Mouse (Mus musculus): ENCODE data around the gene Mlc1. TPM values are rescaled to one million over a fixed set of nuclear protein-coding genes. Genes with fewer than 3 reads are reported as not detected.
A peak's percentile ranks its signal among the peaks of the same experiment; 100 is the strongest.

The Mlc1 gene
- total RNA-seq (2014; rRNA removed; ENCODE audit: low replicate concordance) (not detected in 2 replicates), polyA plus RNA-seq (2015; fragmentation: Nextera tagmentation; extraction: Ambion mirVana) (0.04 TPM in 1 of 2 replicates, not detected in the other)

- Histone ChIP-seq H3K4me3 (ENCODE audit: low read depth, low read length) (no peak within 1 kb of the TSS), H3K27me3 (ENCODE audit: control insufficient read depth, insufficient read depth, low read length) (no peaks in the 10 kb centered on the region), H3K9ac (replicated peaks; ENCODE audit: low read depth, low read length) (no peak within 1 kb of the TSS), H3K9me3 (replicated peaks; ENCODE audit: control insufficient read depth, low read length) (no peaks in the 10 kb centered on the region), H3K4me2 (ENCODE audit: low read depth, low read length) (no peak within 1 kb of the TSS), H3K4me1 (ENCODE audit: control insufficient read depth, insufficient read depth) (no peaks in the 10 kb centered on the region), H3K36me3 (replicated peaks; ENCODE audit: control insufficient read depth, insufficient read depth, low read length) (no peaks in the 10 kb centered on the region), H3K27ac (ENCODE audit: low read depth) (no peak within 1 kb of the TSS)
- DNase-seq (ENCODE audit: low spot score) (no peak), ATAC-seq (ENCODE audit: insufficient read depth, low read depth) (no peak)
- WGBS: 72% methylated on average over 10 of the region's 10 CpGs
- TF ChIP-seq EP300 (IDR thresholded peaks at IDR 0.05; ENCODE audit: low read depth) (no peak), CTCF (IDR thresholded peaks at IDR 0.05; ENCODE audit: low read depth) (no peak)
Observed at GRCm38 (mm10) chr15:88978281-88979137, at the start of gene Mlc1. Gene Mlc1, minus strand, starts transcription at chr15:88979007.

DNA sequence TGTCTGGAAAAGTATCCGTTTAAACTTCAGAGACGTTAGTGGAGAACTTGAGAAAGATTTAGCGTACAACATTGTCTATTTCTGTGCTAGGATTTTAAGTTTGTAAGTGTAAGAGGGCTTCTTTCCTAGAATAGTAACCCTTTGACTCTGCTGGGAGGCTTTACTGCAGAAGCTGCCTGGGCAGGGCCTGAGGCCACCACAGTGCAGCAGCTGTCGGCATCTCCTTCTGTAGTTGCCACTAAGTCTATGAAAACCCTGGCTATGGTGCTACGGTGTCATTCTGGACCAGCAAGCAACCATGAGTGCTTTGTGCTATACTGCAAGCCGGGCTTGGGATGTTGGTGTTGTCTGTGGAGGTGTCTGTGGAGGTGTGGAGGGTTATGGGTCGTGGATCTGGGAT is 41.7 kb upstream of the Mlc1 start:
- H3K27me3 ChIP-seq (ENCODE audit: control insufficient read depth, insufficient read depth, low read length): no peaks in the 10 kb centered on the region
- H3K4me3 ChIP-seq (ENCODE audit: low read depth, low read length): peak overlapping the region; percentile 36
- H3K27ac ChIP-seq (ENCODE audit: low read depth): peak overlapping the region; percentile 90
- no peaks in the 10 kb centered on the region for H3K9me3 ChIP-seq (replicated peaks; ENCODE audit: control insufficient read depth, low read length)
- peak overlapping the region; percentile 45 for H3K9ac ChIP-seq (replicated peaks; ENCODE audit: low read depth, low read length)
- WGBS: 30% methylated on average over 7 of the region's 7 CpGs
- H3K4me1 ChIP-seq (ENCODE audit: control insufficient read depth, insufficient read depth): peaks cover 18% of the 10 kb centered on the region
- peaks cover 25% of the 10 kb centered on the region for H3K36me3 ChIP-seq (replicated peaks; ENCODE audit: control insufficient read depth, insufficient read depth, low read length)
- H3K4me2 ChIP-seq (ENCODE audit: low read depth, low read length): peak overlapping the region; percentile 61
- no peak for TF ChIP-seq EP300 (IDR thresholded peaks at IDR 0.05; ENCODE audit: low read depth)
- no peak for TF ChIP-seq CTCF (IDR thresholded peaks at IDR 0.05; ENCODE audit: low read depth)
- ATAC-seq (ENCODE audit: insufficient read depth, low read depth): peak; percentile 69
- peak; percentile 18 for DNase-seq (ENCODE audit: low spot score)

DNA sequence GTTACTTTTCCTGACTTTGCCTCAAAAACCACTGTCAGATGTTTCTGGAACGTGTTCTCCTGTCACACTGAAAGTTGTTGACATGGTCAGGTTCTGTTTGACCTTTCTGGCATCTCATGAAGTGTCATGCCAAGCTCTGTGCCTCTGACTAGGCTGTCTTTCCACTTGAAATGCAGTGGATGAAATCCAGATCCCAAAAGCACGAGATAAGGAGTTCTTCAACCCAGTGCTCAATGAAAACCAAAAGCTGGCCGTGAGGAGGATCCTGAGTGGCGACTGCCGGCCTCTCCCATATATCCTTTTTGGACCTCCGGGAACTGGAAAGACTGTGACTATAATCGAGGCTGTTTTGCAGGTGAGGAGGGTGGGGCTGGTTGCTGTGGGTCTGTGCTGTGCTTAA is 41.3 kb upstream of the Mlc1 start:
- Histone ChIP-seq H3K9ac (replicated peaks; ENCODE audit: low read depth, low read length) (peak overlapping the region; percentile 45), H3K4me1 (ENCODE audit: control insufficient read depth, insufficient read depth) (peaks cover 18% of the 10 kb centered on the region), H3K9me3 (replicated peaks; ENCODE audit: control insufficient read depth, low read length) (no peaks in the 10 kb centered on the region), H3K27ac (ENCODE audit: low read depth) (peak overlapping the region; percentile 90), H3K36me3 (replicated peaks; ENCODE audit: control insufficient read depth, insufficient read depth, low read length) (peaks cover 21% of the 10 kb centered on the region), H3K27me3 (ENCODE audit: control insufficient read depth, insufficient read depth, low read length) (no peaks in the 10 kb centered on the region), H3K4me3 (ENCODE audit: low read depth, low read length) (peak overlapping the region; percentile 36), H3K4me2 (ENCODE audit: low read depth, low read length) (peak overlapping the region; percentile 61)
- 7% methylated on average over 7 of the region's 7 CpGs for WGBS
- DNase-seq (ENCODE audit: low spot score): peak; percentile 86
- peak; percentile 94 for ATAC-seq (ENCODE audit: insufficient read depth, low read depth)
- TF ChIP-seq EP300 (IDR thresholded peaks at IDR 0.05; ENCODE audit: low read depth): peak; percentile 97
- TF ChIP-seq CTCF (IDR thresholded peaks at IDR 0.05; ENCODE audit: low read depth): no peak

DNA sequence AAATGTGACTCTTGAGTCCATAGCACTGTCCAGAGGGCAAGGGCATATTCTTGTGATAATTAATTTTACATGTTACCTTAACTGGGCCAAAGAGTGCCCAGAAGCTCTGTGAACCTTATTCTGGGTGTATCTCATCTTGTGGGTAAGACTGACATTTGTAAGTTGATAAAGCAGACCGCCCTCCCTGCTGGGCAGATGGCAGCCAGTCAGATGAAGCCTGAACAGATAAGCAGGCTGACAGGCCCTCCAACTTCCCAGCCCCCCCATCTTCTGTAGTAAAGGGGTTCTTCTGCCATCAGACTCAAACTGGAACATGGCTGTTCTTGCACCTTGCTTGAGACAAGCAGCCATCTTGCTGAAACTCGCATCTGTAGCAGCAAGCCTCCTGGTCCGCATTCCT is 37.9 kb upstream of the Mlc1 start:
- no peak overlapping the region for H3K9ac ChIP-seq (replicated peaks; ENCODE audit: low read depth, low read length)
- no peaks in the 10 kb centered on the region for H3K27me3 ChIP-seq (ENCODE audit: control insufficient read depth, insufficient read depth, low read length)
- no peaks in the 10 kb centered on the region for H3K36me3 ChIP-seq (replicated peaks; ENCODE audit: control insufficient read depth, insufficient read depth, low read length)
- no peak overlapping the region for H3K4me3 ChIP-seq (ENCODE audit: low read depth, low read length)
- no peaks in the 10 kb centered on the region for H3K9me3 ChIP-seq (replicated peaks; ENCODE audit: control insufficient read depth, low read length)
- DNase-seq (ENCODE audit: low spot score) (no peak), ATAC-seq (ENCODE audit: insufficient read depth, low read depth) (no peak)
- TF ChIP-seq CTCF (IDR thresholded peaks at IDR 0.05; ENCODE audit: low read depth) (no peak), EP300 (IDR thresholded peaks at IDR 0.05; ENCODE audit: low read depth) (no peak)
- 72% methylated on average over 3 of the region's 3 CpGs for WGBS
- no peak overlapping the region for H3K27ac ChIP-seq (ENCODE audit: low read depth)
- peaks cover 9% of the 10 kb centered on the region for H3K4me1 ChIP-seq (ENCODE audit: control insufficient read depth, insufficient read depth)
- no peak overlapping the region for H3K4me2 ChIP-seq (ENCODE audit: low read depth, low read length)

DNA sequence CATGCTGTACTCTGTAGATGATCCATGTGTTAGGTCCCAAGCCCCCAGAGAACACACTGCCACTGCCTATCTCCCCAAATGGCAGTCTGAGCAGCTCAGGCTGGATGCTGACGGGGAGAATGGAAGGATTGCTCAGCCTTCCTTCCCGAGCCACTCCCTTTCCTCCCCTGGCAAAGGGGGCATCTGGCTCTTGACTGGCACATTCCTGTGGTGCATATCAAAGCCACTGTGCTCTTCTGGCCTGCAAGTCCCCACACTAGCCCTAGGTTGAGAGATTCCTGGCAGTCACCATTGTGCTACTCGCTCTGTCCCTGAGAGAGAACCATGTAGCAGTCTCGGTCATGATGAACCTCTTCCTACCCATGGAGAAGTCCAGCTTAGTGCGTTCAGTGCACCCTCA is 29.0 kb upstream of the Mlc1 start:
- Histone ChIP-seq H3K27ac (ENCODE audit: low read depth) (no peak overlapping the region), H3K4me3 (ENCODE audit: low read depth, low read length) (no peak overlapping the region), H3K4me2 (ENCODE audit: low read depth, low read length) (no peak overlapping the region), H3K4me1 (ENCODE audit: control insufficient read depth, insufficient read depth) (no peaks in the 10 kb centered on the region), H3K36me3 (replicated peaks; ENCODE audit: control insufficient read depth, insufficient read depth, low read length) (no peaks in the 10 kb centered on the region), H3K9me3 (replicated peaks; ENCODE audit: control insufficient read depth, low read length) (no peaks in the 10 kb centered on the region), H3K9ac (replicated peaks; ENCODE audit: low read depth, low read length) (no peak overlapping the region), H3K27me3 (ENCODE audit: control insufficient read depth, insufficient read depth, low read length) (no peaks in the 10 kb centered on the region)
- no peak for DNase-seq (ENCODE audit: low spot score)
- TF ChIP-seq EP300 (IDR thresholded peaks at IDR 0.05; ENCODE audit: low read depth) (no peak), CTCF (IDR thresholded peaks at IDR 0.05; ENCODE audit: low read depth) (no peak)
- 67% methylated on average over 5 of the region's 5 CpGs for WGBS
- no peak for ATAC-seq (ENCODE audit: insufficient read depth, low read depth)

Data from heart, postnatal 0 days (tissue).